Mouse (Mus musculus): ENCODE measurements around the gene Cacnb2. TPM values are rescaled to one million over a fixed set of nuclear protein-coding genes. Genes with fewer than 3 reads are reported as not detected.
A peak's percentile ranks its signal among the peaks of the same experiment; 100 is the strongest.

The Cacnb2 gene
- polyA plus RNA-seq, 1 experiment from 2014 or later: 12.2 TPM

- no peak overlapping the region for H3K4me2 ChIP-seq
- no peaks in the 10 kb centered on the region for H3K27me3 ChIP-seq
- ATAC-seq (replicated peaks; ENCODE audit: insufficient number of reproducible peaks, insufficient read depth, low FRiP score, low read depth): no peak
- H3K36me3 ChIP-seq: no peaks in the 10 kb centered on the region
- whole genome bisulfite sequencing: 53% methylated on average over 2 of the region's 2 CpGs
- no peaks in the 10 kb centered on the region for H3K9me3 ChIP-seq (replicated peaks)
- no peak overlapping the region for H3K4me3 ChIP-seq
- peak overlapping the region; percentile 28; the same call in 1 of the 2 replicates for H3K27ac ChIP-seq
- H3K9ac ChIP-seq: no peak overlapping the region
- peaks cover 28% of the 10 kb centered on the region for H3K4me1 ChIP-seq (replicated peaks)
Measured at GRCm38 (mm10) chr2:14831308-14831707, 228.4 kb downstream of the Cacnb2 start.

- Histone ChIP-seq H3K9me3 (replicated peaks) (no peaks in the 10 kb centered on the region), H3K4me1 (replicated peaks) (peaks cover 29% of the 10 kb centered on the region), H3K27ac (peak overlapping the region; percentile 75), H3K27me3 (no peaks in the 10 kb centered on the region), H3K36me3 (no peaks in the 10 kb centered on the region), H3K4me3 (no peak overlapping the region), H3K9ac (no peak overlapping the region), H3K4me2 (peak overlapping the region; percentile 23; the same call in 1 of the 2 replicates)
- WGBS: 40% methylated on average over 5 of the region's 5 CpGs
- ATAC-seq (replicated peaks; ENCODE audit: insufficient number of reproducible peaks, insufficient read depth, low FRiP score, low read depth): peak; percentile 87
Measured at GRCm38 (mm10) chr2:14834700-14835317, 231.9 kb downstream of the Cacnb2 start.

GRCm38 (mm10) chr2:14841272-14841671 lies 238.4 kb downstream of the Cacnb2 start:
- Histone ChIP-seq H3K4me2 (no peak overlapping the region), H3K27me3 (no peaks in the 10 kb centered on the region), H3K4me3 (no peak overlapping the region), H3K9me3 (replicated peaks) (no peaks in the 10 kb centered on the region), H3K9ac (no peak overlapping the region), H3K27ac (no peak overlapping the region), H3K4me1 (replicated peaks) (peaks cover 17% of the 10 kb centered on the region), H3K36me3 (no peaks in the 10 kb centered on the region)
- 45% methylated on average over 1 of the region's 1 CpGs for WGBS
- ATAC-seq (replicated peaks; ENCODE audit: insufficient number of reproducible peaks, insufficient read depth, low FRiP score, low read depth): no peak

- no peak overlapping the region for H3K27ac ChIP-seq
- no peak overlapping the region for H3K9ac ChIP-seq
- no peak overlapping the region for H3K4me2 ChIP-seq
- ATAC-seq (replicated peaks; ENCODE audit: insufficient number of reproducible peaks, insufficient read depth, low FRiP score, low read depth): no peak
- H3K9me3 ChIP-seq (replicated peaks): no peaks in the 10 kb centered on the region
- no peak overlapping the region for H3K4me3 ChIP-seq
- no peaks in the 10 kb centered on the region for H3K36me3 ChIP-seq
- WGBS: 74% methylated on average over 1 of the region's 1 CpGs
- no peaks in the 10 kb centered on the region for H3K27me3 ChIP-seq
- H3K4me1 ChIP-seq (replicated peaks): peaks cover 3% of the 10 kb centered on the region; the same call in 1 of the 2 replicates
Measured at GRCm38 (mm10) chr2:14846727-14847126, 243.8 kb downstream of the Cacnb2 start.

- H3K27me3 ChIP-seq: no peaks in the 10 kb centered on the region
- ATAC-seq (replicated peaks; ENCODE audit: insufficient number of reproducible peaks, insufficient read depth, low FRiP score, low read depth): no peak
- no peak overlapping the region for H3K27ac ChIP-seq
- peaks cover 3% of the 10 kb centered on the region; the same call in 1 of the 2 replicates for H3K4me1 ChIP-seq (replicated peaks)
- 96% methylated on average over 1 of the region's 1 CpGs for WGBS
- no peaks in the 10 kb centered on the region for H3K9me3 ChIP-seq (replicated peaks)
- H3K36me3 ChIP-seq: no peaks in the 10 kb centered on the region
- no peak overlapping the region for H3K4me2 ChIP-seq
- no peak overlapping the region for H3K9ac ChIP-seq
- no peak overlapping the region for H3K4me3 ChIP-seq
Measured at GRCm38 (mm10) chr2:14847188-14847587, 244.3 kb downstream of the Cacnb2 start.

- Histone ChIP-seq H3K9me3 (replicated peaks) (no peaks in the 10 kb centered on the region), H3K4me2 (no peak overlapping the region), H3K27ac (no peak overlapping the region), H3K4me3 (no peak overlapping the region), H3K4me1 (replicated peaks) (peaks cover 3% of the 10 kb centered on the region; the same call in 1 of the 2 replicates), H3K27me3 (no peaks in the 10 kb centered on the region), H3K36me3 (no peaks in the 10 kb centered on the region), H3K9ac (no peak overlapping the region)
- WGBS: 89% methylated on average over 1 of the region's 1 CpGs
- no peak for ATAC-seq (replicated peaks; ENCODE audit: insufficient number of reproducible peaks, insufficient read depth, low FRiP score, low read depth)
Measured at GRCm38 (mm10) chr2:14850831-14851230, 247.9 kb downstream of the Cacnb2 start.

- H3K27ac ChIP-seq: no peak overlapping the region
- no peak for ATAC-seq (replicated peaks; ENCODE audit: insufficient number of reproducible peaks, insufficient read depth, low FRiP score, low read depth)
- H3K27me3 ChIP-seq: no peaks in the 10 kb centered on the region
- H3K9ac ChIP-seq: no peak overlapping the region
- no peaks in the 10 kb centered on the region for H3K9me3 ChIP-seq (replicated peaks)
- 77% methylated on average over 1 of the region's 1 CpGs for WGBS
- H3K4me2 ChIP-seq: no peak overlapping the region
- H3K36me3 ChIP-seq: no peaks in the 10 kb centered on the region
- H3K4me3 ChIP-seq: no peak overlapping the region
- H3K4me1 ChIP-seq (replicated peaks): peaks cover 3% of the 10 kb centered on the region; the same call in 1 of the 2 replicates
Measured at GRCm38 (mm10) chr2:14851383-14851782, 248.5 kb downstream of the Cacnb2 start.

- Histone ChIP-seq H3K36me3 (no peaks in the 10 kb centered on the region), H3K4me3 (no peak overlapping the region), H3K9ac (no peak overlapping the region), H3K27me3 (no peaks in the 10 kb centered on the region), H3K9me3 (replicated peaks) (no peaks in the 10 kb centered on the region), H3K4me2 (no peak overlapping the region), H3K27ac (no peak overlapping the region), H3K4me1 (replicated peaks) (no peaks in the 10 kb centered on the region; the same call in 1 of the 2 replicates)
- WGBS: 85% methylated on average over 2 of the region's 2 CpGs
- ATAC-seq (replicated peaks; ENCODE audit: insufficient number of reproducible peaks, insufficient read depth, low FRiP score, low read depth): no peak
Measured at GRCm38 (mm10) chr2:14854054-14854453, 251.2 kb downstream of the Cacnb2 start.

GRCm38 (mm10) chr2:14858301-14858700 lies 255.4 kb downstream of the Cacnb2 start:
- Histone ChIP-seq H3K4me2 (no peak overlapping the region), H3K36me3 (no peaks in the 10 kb centered on the region), H3K4me1 (replicated peaks) (peaks cover 4% of the 10 kb centered on the region; the same call in 1 of the 2 replicates), H3K4me3 (no peak overlapping the region), H3K9ac (no peak overlapping the region), H3K9me3 (replicated peaks) (no peaks in the 10 kb centered on the region), H3K27ac (no peak overlapping the region), H3K27me3 (no peaks in the 10 kb centered on the region)
- 95% methylated on average over 1 of the region's 1 CpGs for WGBS
- no peak for ATAC-seq (replicated peaks; ENCODE audit: insufficient number of reproducible peaks, insufficient read depth, low FRiP score, low read depth)

- Histone ChIP-seq H3K4me3 (no peak overlapping the region), H3K36me3 (no peaks in the 10 kb centered on the region), H3K4me2 (no peak overlapping the region), H3K9me3 (replicated peaks) (no peaks in the 10 kb centered on the region), H3K27me3 (no peaks in the 10 kb centered on the region), H3K4me1 (replicated peaks) (peaks cover 4% of the 10 kb centered on the region; the same call in 1 of the 2 replicates), H3K9ac (no peak overlapping the region), H3K27ac (no peak overlapping the region)
- no peak for ATAC-seq (replicated peaks; ENCODE audit: insufficient number of reproducible peaks, insufficient read depth, low FRiP score, low read depth)
- 84% methylated on average over 3 of the region's 3 CpGs for WGBS
Measured at GRCm38 (mm10) chr2:14860350-14860749, 257.5 kb downstream of the Cacnb2 start.

GRCm38 (mm10) chr2:14861613-14862012 lies 258.7 kb downstream of the Cacnb2 start:
- Histone ChIP-seq H3K9me3 (replicated peaks) (no peaks in the 10 kb centered on the region), H3K4me3 (no peak overlapping the region), H3K36me3 (no peaks in the 10 kb centered on the region), H3K4me2 (no peak overlapping the region), H3K9ac (no peak overlapping the region), H3K4me1 (replicated peaks) (peaks cover 4% of the 10 kb centered on the region; the same call in 1 of the 2 replicates), H3K27me3 (no peaks in the 10 kb centered on the region), H3K27ac (no peak overlapping the region)
- WGBS: 51% methylated on average over 2 of the region's 2 CpGs
- ATAC-seq (replicated peaks; ENCODE audit: insufficient number of reproducible peaks, insufficient read depth, low FRiP score, low read depth): no peak

GRCm38 (mm10) chr2:14862981-14863380 lies 260.1 kb downstream of the Cacnb2 start:
- Histone ChIP-seq H3K27me3 (no peaks in the 10 kb centered on the region), H3K36me3 (no peaks in the 10 kb centered on the region), H3K4me1 (replicated peaks) (peaks cover 4% of the 10 kb centered on the region; the same call in 1 of the 2 replicates), H3K27ac (no peak overlapping the region), H3K9ac (no peak overlapping the region), H3K4me2 (no peak overlapping the region), H3K4me3 (no peak overlapping the region), H3K9me3 (replicated peaks) (no peaks in the 10 kb centered on the region)
- no peak for ATAC-seq (replicated peaks; ENCODE audit: insufficient number of reproducible peaks, insufficient read depth, low FRiP score, low read depth)
- WGBS: 17% methylated on average over 1 of the region's 1 CpGs

All from heart, embryonic 15.5 days (tissue).